Mouse (Mus musculus) liver, embryonic 16.5 days (tissue): ENCODE measurements around the gene Rora. TPM values are rescaled to one million over a fixed set of nuclear protein-coding genes. Genes with fewer than 3 reads are reported as not detected.

Experiments
- ATAC-seq: fragments of 200-750 bp; cut with Nextera tagmentation; 2 replicates; pipeline ENCODE4 v1.8.0; 2017; ENCODE audit warnings: low read depth, mild to moderate bottlenecking, moderate number of reproducible peaks, moderate library complexity
- H3K27ac ChIP-seq: fragments of 300-500 bp; sonication (generic); 2 replicates; pipeline ENCODE4 v1.5.1; 2014; ENCODE audit warnings: mild to moderate bottlenecking, low read length
- H3K27me3 ChIP-seq: fragments of 300-500 bp; sonication (generic); 2 replicates; pipeline ENCODE4 v1.6.1; 2014; ENCODE audit warnings: low read depth, low read length, mixed read lengths; ENCODE audit not compliant: control insufficient read depth, insufficient read depth
- H3K36me3 ChIP-seq: fragments of 300-500 bp; sonication (generic); 2 replicates; pipeline ENCODE4 v1.6.1; 2014; ENCODE audit warnings: mild to moderate bottlenecking; ENCODE audit not compliant: control insufficient read depth, insufficient read depth
- H3K4me1 ChIP-seq: fragments of 300-500 bp; sonication (generic); 2 replicates; pipeline ENCODE4 v1.6.1; 2014; ENCODE audit warnings: low read depth, low read length, mixed read lengths; ENCODE audit not compliant: control insufficient read depth
- H3K4me2 ChIP-seq: fragments of 300-500 bp; sonication (generic); 2 replicates; pipeline ENCODE4 v1.6.1; 2014; ENCODE audit warnings: low read depth, low read length, mixed read lengths
- H3K4me3 ChIP-seq: fragments of 300-500 bp; sonication (generic); 2 replicates; pipeline ENCODE4 v1.5.1; 2014; ENCODE audit warnings: low read depth, mild to moderate bottlenecking, low read length
- H3K9ac ChIP-seq: fragments of 300-500 bp; sonication (generic); 2 replicates; pipeline ENCODE4 v1.6.1; 2014; ENCODE audit warnings: low read depth, low read length
- H3K9me3 ChIP-seq: fragments of 300-500 bp; sonication (generic); replicated peaks from 2 replicates; pipeline ENCODE4 v1.6.1; 2016; ENCODE audit warnings: low read length; ENCODE audit not compliant: control insufficient read depth
- WGBS: fragments of 180-500 bp; shearing (Covaris S2); extraction: QIAGEN DNeasy Blood & Tissue Kit; methylation state at CpG from one replicate; pipeline ENCODE4 v1.1.7; 2014; ENCODE audit not compliant: insufficient replicate concordance; 5-methylcytosine and 5-hydroxymethylcytosine counted together
- polyA plus RNA-seq: library from polyadenylated mRNA; unstranded; fragments of >200 nt; fragmentation: Nextera tagmentation; extraction: Ambion mirVana; gene quantifications from 2 replicates; pipeline ENCODE4 v1.2.1, GENCODE M21; 2015

Gene Rora
- polyA plus RNA-seq, 1 experiment from 2014 or later: 10.6 TPM

DNA sequence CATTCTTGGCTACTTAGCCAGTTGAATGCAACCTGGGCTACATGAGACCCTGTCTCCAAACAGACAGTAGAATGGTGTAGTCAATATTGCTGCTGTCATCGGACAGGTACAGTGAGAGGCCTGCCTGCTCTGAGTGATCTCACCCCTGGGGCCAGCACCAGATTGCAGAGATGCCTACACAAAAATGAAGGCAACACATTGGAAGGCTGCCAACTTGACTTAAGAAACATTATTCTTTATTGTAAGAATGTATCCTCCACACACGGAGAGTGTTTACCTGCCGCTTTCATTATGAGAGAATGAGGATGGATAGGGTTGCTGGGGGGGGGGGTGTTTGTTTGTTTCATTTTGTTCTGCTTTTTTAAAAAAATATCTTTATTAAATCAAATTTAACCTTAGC, 592.6 kb downstream of the Rora start:
- Histone ChIP-seq H3K27me3 (no peaks in the 10 kb centered on the region), H3K9me3 (no peaks in the 10 kb centered on the region), H3K4me3 (no peak overlapping the region), H3K4me2 (no peak overlapping the region), H3K9ac (no peak overlapping the region), H3K4me1 (no peaks in the 10 kb centered on the region), H3K36me3 (no peaks in the 10 kb centered on the region), H3K27ac (no peak overlapping the region)
- 61% methylated on average over 3 of the region's 3 CpGs for whole genome bisulfite sequencing
- ATAC-seq: no peak

DNA sequence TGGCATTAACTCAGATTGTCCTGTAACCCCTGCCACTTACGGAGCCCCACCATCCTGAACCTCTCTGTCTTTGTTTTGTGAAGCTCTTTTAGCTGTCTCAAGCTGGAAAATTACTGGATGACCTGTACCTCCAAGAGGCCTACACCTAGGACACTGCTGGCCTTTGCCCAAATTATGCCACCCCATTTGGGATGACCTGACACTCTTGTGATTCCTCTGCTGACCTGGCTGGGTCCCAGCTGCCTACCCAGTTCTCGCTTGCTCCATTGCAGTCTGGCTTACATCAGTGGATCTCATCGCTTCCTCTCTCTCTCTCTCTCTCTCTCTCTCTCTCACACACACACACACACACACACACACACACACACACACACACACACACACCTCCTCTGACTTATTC, 596.0 kb downstream of the Rora start:
- Histone ChIP-seq H3K4me1 (no peaks in the 10 kb centered on the region), H3K4me2 (no peak overlapping the region), H3K4me3 (no peak overlapping the region), H3K27me3 (no peaks in the 10 kb centered on the region), H3K9ac (no peak overlapping the region), H3K9me3 (no peaks in the 10 kb centered on the region), H3K36me3 (no peaks in the 10 kb centered on the region), H3K27ac (no peak overlapping the region)
- WGBS: 64% methylated on average over 3 of the region's 3 CpGs
- no peak for ATAC-seq

DNA sequence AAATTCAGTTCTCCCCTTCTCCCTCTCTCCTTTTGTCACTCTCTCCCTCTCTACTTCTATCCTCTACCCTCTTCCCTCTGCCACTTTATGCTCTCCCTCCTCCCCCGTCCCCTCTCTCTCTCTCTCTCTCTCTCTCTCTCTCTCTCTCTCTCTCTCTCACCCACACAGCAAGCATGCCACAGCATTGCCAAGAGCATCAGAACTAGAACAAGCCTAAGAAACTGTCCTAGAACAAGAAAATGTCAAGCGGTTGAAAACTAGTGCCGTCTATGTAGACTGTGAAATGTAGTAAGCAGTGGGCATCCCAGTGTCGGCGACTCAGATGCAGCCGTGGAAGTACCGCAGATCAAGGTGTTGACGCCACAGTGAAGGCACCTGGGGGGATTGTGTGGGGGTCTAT, 596.7 kb downstream of the Rora start:
- H3K4me3 ChIP-seq: no peak overlapping the region
- H3K4me1 ChIP-seq: no peaks in the 10 kb centered on the region
- no peaks in the 10 kb centered on the region for H3K27me3 ChIP-seq
- H3K4me2 ChIP-seq: no peak overlapping the region
- no peaks in the 10 kb centered on the region for H3K9me3 ChIP-seq
- WGBS: 78% methylated on average over 8 of the region's 8 CpGs
- H3K9ac ChIP-seq: no peak overlapping the region
- H3K27ac ChIP-seq: no peak overlapping the region
- no peaks in the 10 kb centered on the region for H3K36me3 ChIP-seq
- ATAC-seq: no peak

DNA sequence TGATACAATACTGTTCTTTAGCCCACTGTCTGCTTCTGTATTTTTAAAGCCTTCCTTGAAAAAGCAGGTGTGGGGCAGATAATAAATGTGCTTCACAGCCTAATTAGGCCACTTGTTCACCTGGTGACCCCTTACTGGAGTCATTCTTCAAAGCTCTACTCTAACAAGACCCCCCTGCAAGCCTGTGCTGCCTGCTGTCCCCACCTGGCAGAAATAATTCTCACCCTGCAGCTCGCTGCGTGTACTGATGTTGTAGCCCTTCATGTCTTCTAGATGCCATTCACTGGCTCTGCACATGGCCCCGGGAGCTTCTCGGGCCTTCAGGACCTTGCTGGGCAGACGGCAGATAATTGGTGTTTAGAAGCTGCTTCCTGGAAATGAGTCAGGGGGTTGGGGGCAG, 604.9 kb downstream of the Rora start:
- WGBS: 66% methylated on average over 5 of the region's 5 CpGs
- Histone ChIP-seq H3K36me3 (no peaks in the 10 kb centered on the region), H3K4me3 (no peak overlapping the region), H3K27ac (no peak overlapping the region), H3K4me2 (no peak overlapping the region), H3K27me3 (no peaks in the 10 kb centered on the region), H3K9me3 (no peaks in the 10 kb centered on the region), H3K4me1 (no peaks in the 10 kb centered on the region), H3K9ac (no peak overlapping the region)
- ATAC-seq: no peak

DNA sequence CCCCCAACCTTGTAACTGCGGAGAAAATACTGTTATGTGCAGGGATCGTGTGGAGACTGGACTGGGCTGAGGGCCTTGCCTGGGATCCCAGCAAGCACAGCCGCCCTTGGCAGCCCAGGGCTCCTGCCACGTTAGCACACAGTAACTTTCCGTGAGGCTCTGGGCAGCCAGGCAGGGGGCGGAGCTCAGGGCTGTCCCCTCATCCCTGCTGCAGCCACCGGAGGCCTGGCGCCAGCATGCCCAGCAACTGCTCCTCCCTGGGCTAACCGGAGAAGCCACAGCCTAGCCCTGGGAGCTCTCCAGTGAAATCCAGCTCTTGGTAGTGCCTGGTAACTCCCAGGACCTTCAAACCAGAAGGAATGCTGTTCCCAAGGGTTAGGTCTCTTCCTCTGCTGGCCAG, 605.8 kb downstream of the Rora start:
- H3K4me2 ChIP-seq: no peak overlapping the region
- no peak for ATAC-seq

DNA sequence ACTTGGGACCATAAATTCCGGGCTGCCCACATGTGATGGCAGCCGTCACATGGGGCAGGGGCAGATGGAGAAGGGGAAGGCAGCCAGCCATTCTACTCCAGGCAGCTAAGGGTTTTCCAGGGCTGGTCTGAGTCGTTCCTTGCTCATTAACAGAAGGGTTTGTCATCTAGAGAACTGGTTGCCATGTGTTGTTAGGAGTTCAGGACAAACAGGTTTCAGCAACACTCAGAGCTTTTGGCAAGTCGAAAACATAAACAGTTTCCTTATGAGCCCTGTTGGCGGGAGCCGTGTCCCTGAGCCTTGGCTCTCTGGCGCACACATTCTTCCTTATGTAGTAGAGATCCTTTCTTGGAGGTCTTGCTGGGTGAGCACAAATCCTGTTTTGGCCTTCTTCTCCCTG, 611.6 kb downstream of the Rora start:
- ATAC-seq: no peak
- Histone ChIP-seq H3K27me3 (no peaks in the 10 kb centered on the region), H3K4me2 (no peak overlapping the region), H3K27ac (no peak overlapping the region), H3K4me1 (no peaks in the 10 kb centered on the region), H3K9ac (no peak overlapping the region), H3K36me3 (no peaks in the 10 kb centered on the region), H3K4me3 (no peak overlapping the region), H3K9me3 (no peaks in the 10 kb centered on the region)
- 65% methylated on average over 7 of the region's 7 CpGs for WGBS

More for the DNA sequence above, 605.8 kb downstream of the Rora start:
- Histone ChIP-seq H3K4me3 (no peak overlapping the region), H3K9me3 (no peaks in the 10 kb centered on the region), H3K9ac (no peak overlapping the region), H3K27ac (no peak overlapping the region), H3K36me3 (no peaks in the 10 kb centered on the region), H3K27me3 (no peaks in the 10 kb centered on the region), H3K4me1 (no peaks in the 10 kb centered on the region)
- WGBS: 32% methylated on average over 9 of the region's 9 CpGs

DNA sequence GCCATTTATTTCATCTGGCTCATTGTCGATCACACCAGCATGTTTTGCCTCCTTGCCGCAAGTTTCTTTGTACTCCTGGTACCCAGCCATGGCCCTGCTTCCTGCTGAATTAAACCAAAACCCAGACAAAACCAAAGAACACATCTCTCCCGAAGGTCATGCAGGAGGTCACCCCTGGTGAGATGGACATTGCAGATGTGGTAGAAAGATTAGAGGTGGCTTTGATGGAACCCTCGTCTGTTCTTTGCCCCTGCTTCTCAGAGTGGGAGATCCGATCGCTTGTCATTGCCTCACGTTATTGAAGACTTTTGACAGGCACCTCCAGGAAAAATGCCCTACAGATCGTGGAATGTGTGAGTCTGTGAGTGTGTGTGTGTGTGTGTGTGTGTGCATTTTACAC, 616.8 kb downstream of the Rora start:
- H3K27me3 ChIP-seq: no peaks in the 10 kb centered on the region
- no peaks in the 10 kb centered on the region for H3K36me3 ChIP-seq
- H3K9ac ChIP-seq: no peak overlapping the region
- H3K27ac ChIP-seq: no peak overlapping the region
- no peaks in the 10 kb centered on the region for H3K9me3 ChIP-seq
- H3K4me2 ChIP-seq: no peak overlapping the region
- no peak overlapping the region for H3K4me3 ChIP-seq
- no peaks in the 10 kb centered on the region for H3K4me1 ChIP-seq
- no peak for ATAC-seq
- 53% methylated on average over 8 of the region's 8 CpGs for WGBS

DNA sequence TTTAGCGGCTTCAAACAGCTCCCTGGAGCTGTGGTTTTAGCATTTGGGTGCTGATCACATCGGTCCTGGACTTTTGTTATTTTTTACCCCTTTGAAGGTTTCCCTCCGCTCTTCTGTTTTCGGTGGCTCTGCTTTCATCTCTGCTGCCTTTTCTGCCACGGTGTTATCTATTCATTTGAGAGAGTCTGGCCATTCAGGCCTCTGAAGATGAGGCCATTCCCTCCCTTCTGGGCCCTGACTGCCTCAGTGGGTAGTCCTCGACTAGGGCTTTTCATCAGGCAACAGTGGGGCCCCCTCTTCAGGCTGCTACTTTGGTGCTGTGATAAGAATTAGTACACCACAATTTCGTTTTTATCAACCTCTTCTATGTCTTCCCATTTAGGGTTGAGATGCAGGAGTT, 617.3 kb downstream of the Rora start:
- Histone ChIP-seq H3K4me2 (no peak overlapping the region), H3K4me1 (no peaks in the 10 kb centered on the region), H3K4me3 (no peak overlapping the region), H3K36me3 (no peaks in the 10 kb centered on the region), H3K9ac (no peak overlapping the region), H3K9me3 (no peaks in the 10 kb centered on the region), H3K27ac (no peak overlapping the region), H3K27me3 (no peaks in the 10 kb centered on the region)
- no peak for ATAC-seq
- 34% methylated on average over 7 of the region's 7 CpGs for WGBS

DNA sequence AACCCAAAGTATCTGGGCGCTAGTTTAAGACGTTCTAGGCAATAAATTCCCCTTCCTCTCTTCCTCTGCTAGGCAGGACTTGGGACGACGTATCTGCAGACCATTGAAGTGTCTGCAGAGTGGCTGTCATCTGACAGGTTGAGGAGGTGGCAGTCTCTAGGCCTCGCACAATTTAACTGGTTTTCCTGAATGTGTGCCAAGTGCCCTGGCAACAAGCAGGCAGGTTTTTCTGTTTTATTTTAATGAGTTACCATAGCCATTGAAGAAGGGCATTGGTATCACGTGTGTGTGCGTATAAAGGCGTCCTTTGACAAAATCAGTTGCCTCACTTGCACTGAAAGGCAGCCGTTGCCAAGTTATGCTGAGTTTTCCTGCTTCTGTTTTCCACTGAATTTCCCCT, 619.3 kb downstream of the Rora start:
- Histone ChIP-seq H3K4me1 (no peaks in the 10 kb centered on the region), H3K4me2 (no peak overlapping the region), H3K9me3 (no peaks in the 10 kb centered on the region), H3K4me3 (no peak overlapping the region), H3K27me3 (no peaks in the 10 kb centered on the region), H3K36me3 (no peaks in the 10 kb centered on the region), H3K27ac (no peak overlapping the region), H3K9ac (no peak overlapping the region)
- WGBS: 61% methylated on average over 9 of the region's 9 CpGs
- no peak for ATAC-seq
